Mouse (Mus musculus) left cerebral cortex, postnatal 10 days (tissue): Measurements from ENCODE around the gene Gm38394. TPM values are rescaled to one million over a fixed set of nuclear protein-coding genes. Genes with fewer than 3 reads are reported as not detected.
A peak's percentile ranks its signal among the peaks of the same experiment; 100 is the strongest.

Experiments
- DNase-seq, 2 experiments: peaks; one replicate each; pipeline ENCODE4 v3.0.0; 2021 to 2022; ENCODE audit warnings: low spot score in 2 of 2, mixed read lengths in 1 of 2; ENCODE audit errors: extremely low spot score in 1 of 2
- intact Hi-C: fragments of 180-260 bp; cut with DNase I; formaldehyde crosslinking; loops from one replicate; pipeline ENCODE4 v1.15.1; 2025
- total RNA-seq, 2 experiments: library from RNA; stranded (reverse); gene quantifications; 2 replicates each; pipeline ENCODE4 v1.2.3; 2021

Gene Gm38394
- total RNA-seq, 2 experiments from 2014 or later, result 26.0 to 26.8 TPM

- no peak for DNase-seq
Measured at GRCm38 (mm10) chr1:133610601-133611000, 50.5 kb downstream of the Gm38394 start.

GRCm38 (mm10) chr1:133609771-133610502, 51.2 kb downstream of the Gm38394 start, which contains the start of gene Snrpe:
TSS of gene Snrpe (minus strand) at chr1:133610291.
- peak; percentile 94 to 98 for DNase-seq
- intact Hi-C loops, result loop anchor here (1.0 to 10.0 kb wide), 5 partner anchors 229 to 575 kb away; partner anchors contain the start of gene Mdm4

More at GRCm38 (mm10) chr1:133610601-133611000, 50.5 kb downstream of the Gm38394 start:
- intact Hi-C loops, result loop anchor here (1.0 to 5.0 kb wide), 3 partner anchors 229 to 463 kb away; no protein-coding TSS in a partner anchor

- no peak for DNase-seq
- intact Hi-C loops, result loop anchor here (10.0 kb wide), 2 partner anchors 428 to 568 kb away; partner anchors contain the start of gene Mdm4
Measured at GRCm38 (mm10) chr1:133603174-133603573, 57.9 kb downstream of the Gm38394 start.

GRCm38 (mm10) chr1:133596298-133597007, 64.7 kb downstream of the Gm38394 start:
- peak; percentile 40 to 52 for DNase-seq
- intact Hi-C loops, result no loop called here

GRCm38 (mm10) chr1:133585995-133586537, 75.1 kb downstream of the Gm38394 start:
- DNase-seq, result no peak
- intact Hi-C loops, result loop anchor here (5.0 kb wide), 1 partner anchor 204 kb away; no protein-coding TSS in a partner anchor

GRCm38 (mm10) chr1:133571293-133571692, 89.8 kb downstream of the Gm38394 start:
- intact Hi-C loops, result no loop called here
- DNase-seq, result no peak

Other genes starting within 250 kb of the Gm38394 start
- gene Sox13, start 236.9 kb downstream of the Gm38394 start, total RNA-seq, result 1 to 10 TPM; 7.5 to 9.4 TPM
- 10 to 100 TPM; 81.4 to 91.9 TPM for gene Snrpe, start 51.0 kb downstream of the Gm38394 start, total RNA-seq
- 1 to 10 TPM; 5.6 to 6.0 TPM for gene Zbed6, start 433 bp downstream of the Gm38394 start, total RNA-seq
- under 1 TPM; 0.63 to 0.75 TPM for gene Lax1, start 28.8 kb upstream of the Gm38394 start, total RNA-seq
- 100 to 1,000 TPM; 257 to 273 TPM for gene Atp2b4, start 139.7 kb upstream of the Gm38394 start, total RNA-seq
- gene Optc, start 246.7 kb upstream of the Gm38394 start, total RNA-seq, result 1 to 10 TPM; 2.0 to 2.1 TPM